7 mouse cellular contexts compared by ENCODE assay signal in the genomic region with DNA sequence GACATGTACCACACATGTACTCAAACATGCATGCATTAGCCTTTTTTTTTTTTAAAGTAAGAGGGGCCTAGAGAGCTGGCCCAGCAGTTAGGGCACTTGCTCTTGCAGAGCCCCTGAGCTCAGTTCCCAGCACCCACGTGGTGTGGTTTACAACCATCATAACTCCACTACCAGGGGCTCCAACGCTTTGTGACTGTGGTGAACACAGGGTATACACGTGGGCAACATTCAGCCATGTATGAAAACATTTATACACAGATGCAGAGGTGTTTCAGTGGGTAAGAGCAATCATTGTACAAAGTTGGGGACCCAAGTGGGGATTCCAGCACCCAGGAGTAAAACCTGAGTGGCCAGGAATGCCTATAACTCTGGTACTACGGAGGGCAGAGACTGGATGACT. TPM values are rescaled to one million over a fixed set of nuclear protein-coding genes. Genes with fewer than 3 reads are reported as not detected.
DNase-seq lines count a peak whose midpoint lies in the region; ATAC-seq and TF ChIP-seq lines count a peak whose summit lies in the region.

No protein-coding gene starts in this region.

- no peaks in the 10 kb centered on the region for H3K27me3 ChIP-seq in liver, adult 2 months (ENCODE audit: control insufficient read depth, insufficient read depth, low read length)
- H3K27me3 ChIP-seq in embryonic facial prominence, embryonic 15.5 days = no peaks in the 10 kb centered on the region
- no peaks in the 10 kb centered on the region for H3K27me3 ChIP-seq in intestine, postnatal 0 days (replicated peaks; ENCODE audit: control insufficient read depth, insufficient read depth, low read length)
- no peaks in the 10 kb centered on the region for H3K27me3 ChIP-seq in neural tube, embryonic 15.5 days (replicated peaks)

- peak overlapping the region; percentile 98 for H3K27ac ChIP-seq in liver, adult 2 months (replicated peaks; ENCODE audit: insufficient read depth, low read depth, low read length)
- peak overlapping the region; percentile 92 for H3K27ac ChIP-seq in embryonic facial prominence, embryonic 15.5 days (replicated peaks)
- H3K27ac ChIP-seq in intestine, postnatal 0 days (ENCODE audit: low read depth, low read length) = 0 out of 2 replicates have a peak overlapping the region, but pooled peaks have one; percentile 89
- peak overlapping the region; percentile 87 for H3K27ac ChIP-seq in neural tube, embryonic 15.5 days (replicated peaks)

- H3K4me1 ChIP-seq in liver, adult 2 months (ENCODE audit: control insufficient read depth, insufficient read depth, low read length) = peaks cover 12% of the 10 kb centered on the region
- peaks cover 17% of the 10 kb centered on the region for H3K4me1 ChIP-seq in embryonic facial prominence, embryonic 15.5 days
- H3K4me1 ChIP-seq in intestine, postnatal 0 days (replicated peaks; ENCODE audit: control insufficient read depth, insufficient read depth, low read length) = peaks cover 18% of the 10 kb centered on the region
- H3K4me1 ChIP-seq in neural tube, embryonic 15.5 days = peaks cover 24% of the 10 kb centered on the region

- WGBS in liver, adult 2 months = 91% methylated on average over 4 of the region's 4 CpGs
- 91% methylated on average over 4 of the region's 4 CpGs for WGBS in embryonic facial prominence, embryonic 15.5 days
- 88% methylated on average over 4 of the region's 4 CpGs for WGBS in intestine, postnatal 0 days
- 90% methylated on average over 4 of the region's 4 CpGs for WGBS in neural tube, embryonic 15.5 days

- DNase-seq in liver, adult 2 months (ENCODE audit: extremely low read depth, low read depth, low spot score) = no peak
- DNase-seq in liver = no peak
- no peak for DNase-seq in gastrocnemius, postnatal 10 days
- DNase-seq in embryo, embryonic 11 days = no peak

- no peaks in the 10 kb centered on the region for H3K36me3 ChIP-seq in liver, adult 2 months (ENCODE audit: control insufficient read depth, insufficient read depth, low read length)
- no peaks in the 10 kb centered on the region for H3K36me3 ChIP-seq in embryonic facial prominence, embryonic 15.5 days
- H3K36me3 ChIP-seq in intestine, postnatal 0 days (ENCODE audit: control insufficient read depth, insufficient read depth) = no peaks in the 10 kb centered on the region
- no peaks in the 10 kb centered on the region for H3K36me3 ChIP-seq in neural tube, embryonic 15.5 days

- H3K4me3 ChIP-seq in liver, adult 2 months (ENCODE audit: insufficient read depth, low read depth, low read length) = no peak overlapping the region
- H3K4me3 ChIP-seq in embryonic facial prominence, embryonic 15.5 days (replicated peaks) = peak overlapping the region; percentile 41; the same call in 1 of the 2 replicates
- H3K4me3 ChIP-seq in intestine, postnatal 0 days (ENCODE audit: low read depth, low read length) = no peak overlapping the region
- H3K4me3 ChIP-seq in neural tube, embryonic 15.5 days (replicated peaks) = 0 out of 2 replicates have a peak overlapping the region, but pooled peaks have one; percentile 46

- no peak for ATAC-seq in embryonic facial prominence, embryonic 15.5 days (ENCODE audit: insufficient number of reproducible peaks, low FRiP score, low TSS enrichment, low read depth)
- no peak for ATAC-seq in intestine, postnatal 0 days
- ATAC-seq in neural tube, embryonic 15.5 days (ENCODE audit: low FRiP score) = no peak

- H3K9ac ChIP-seq in liver, adult 2 months (ENCODE audit: low read depth, low read length) = no peak overlapping the region
- H3K9ac ChIP-seq in embryonic facial prominence, embryonic 15.5 days = no peak overlapping the region
- no peak overlapping the region for H3K9ac ChIP-seq in intestine, postnatal 0 days (ENCODE audit: low read depth, low read length)
- 0 out of 2 replicates have a peak overlapping the region, but pooled peaks have one; percentile 20 for H3K9ac ChIP-seq in neural tube, embryonic 15.5 days (replicated peaks)

- no peak for TF ChIP-seq CTCF in liver, adult 2 months (IDR thresholded peaks at IDR 0.05; ENCODE audit: low read depth, low read length)
- no peak for TF ChIP-seq CTCF in intestine, postnatal 0 days (IDR thresholded peaks at IDR 0.05; ENCODE audit: low read depth)

- H3K79me2 ChIP-seq in liver, adult 2 months (ENCODE audit: control insufficient read depth, insufficient read depth, low read length) = no peaks in the 10 kb centered on the region

- peak overlapping the region; percentile 52; the same call in 1 of the 2 replicates for H3K4me2 ChIP-seq in embryonic facial prominence, embryonic 15.5 days (replicated peaks)
- H3K4me2 ChIP-seq in intestine, postnatal 0 days (replicated peaks; ENCODE audit: low read depth) = peak overlapping the region; percentile 63
- H3K4me2 ChIP-seq in neural tube, embryonic 15.5 days = peak overlapping the region; percentile 68; the same call in 1 of the 2 replicates

- TF ChIP-seq POLR2A in liver, adult 2 months (IDR thresholded peaks at IDR 0.05; ENCODE audit: extremely low read depth, insufficient read depth, low read length) = no peak

- H3K9me3 ChIP-seq in embryonic facial prominence, embryonic 15.5 days (replicated peaks) = no peaks in the 10 kb centered on the region
- no peaks in the 10 kb centered on the region for H3K9me3 ChIP-seq in intestine, postnatal 0 days (ENCODE audit: control insufficient read depth)
- no peaks in the 10 kb centered on the region for H3K9me3 ChIP-seq in neural tube, embryonic 15.5 days (replicated peaks)

RNA-seq across cellular contexts. Expression of gene Ssc4d, which starts 16.0 kb away (rescaled TPM):
- 4.0 and 4.8 TPM in 2 replicates for total RNA-seq in liver, adult 2 months (2014; rRNA removed)
- 5.8 and 6.5 TPM in 2 replicates for polyA plus RNA-seq in liver, adult 2 months (2012; rRNA removed)
- 2.8 and 3.4 TPM in 2 replicates for polyA plus RNA-seq in embryonic facial prominence, embryonic 15.5 days (2015; fragmentation: Nextera tagmentation; extraction: Ambion mirVana)
- polyA plus RNA-seq in intestine, postnatal 0 days (2015; fragmentation: Nextera tagmentation; extraction: Ambion mirVana) = 2.2 and 2.4 TPM in 2 replicates
- polyA plus RNA-seq in neural tube, embryonic 15.5 days (2015; fragmentation: Nextera tagmentation; extraction: Ambion mirVana) = 1.6 and 1.8 TPM in 2 replicates
- 1 to 10 TPM in 1 of 2 experiments, under 1 TPM in 1; 0.78 to 1.1 TPM for total RNA-seq in gastrocnemius, postnatal 10 days (2021)

RNA-seq across cellular contexts. Expression of gene Zp3, which starts 21.5 kb away (rescaled TPM):
- total RNA-seq in liver, adult 2 months (2014; rRNA removed) = not detected in 2 replicates
- not detected in 2 replicates for polyA plus RNA-seq in liver, adult 2 months (2012; rRNA removed)
- polyA plus RNA-seq in embryonic facial prominence, embryonic 15.5 days (2015; fragmentation: Nextera tagmentation; extraction: Ambion mirVana) = 0.40 and 0.83 TPM in 2 replicates
- polyA plus RNA-seq in intestine, postnatal 0 days (2015; fragmentation: Nextera tagmentation; extraction: Ambion mirVana) = not detected in 2 replicates
- polyA plus RNA-seq in neural tube, embryonic 15.5 days (2015; fragmentation: Nextera tagmentation; extraction: Ambion mirVana) = 0.14 and 0.27 TPM in 2 replicates
- total RNA-seq in gastrocnemius, postnatal 10 days (2021) = not detected

RNA-seq across cellular contexts. Expression of gene Ywhag, which starts 24.0 kb away (rescaled TPM):
- total RNA-seq in liver, adult 2 months (2014; rRNA removed) = 23.0 and 30.9 TPM in 2 replicates
- 42.4 and 50.4 TPM in 2 replicates for polyA plus RNA-seq in liver, adult 2 months (2012; rRNA removed)
- polyA plus RNA-seq in embryonic facial prominence, embryonic 15.5 days (2015; fragmentation: Nextera tagmentation; extraction: Ambion mirVana) = 149 and 156 TPM in 2 replicates
- polyA plus RNA-seq in intestine, postnatal 0 days (2015; fragmentation: Nextera tagmentation; extraction: Ambion mirVana) = 57.1 and 61.8 TPM in 2 replicates
- polyA plus RNA-seq in neural tube, embryonic 15.5 days (2015; fragmentation: Nextera tagmentation; extraction: Ambion mirVana) = 776 and 868 TPM in 2 replicates
- 100 to 1,000 TPM; 302 to 322 TPM for total RNA-seq in gastrocnemius, postnatal 10 days (2021)

RNA-seq across cellular contexts. Expression of gene Dtx2, which starts 36.2 kb away (rescaled TPM):
- total RNA-seq in liver, adult 2 months (2014; rRNA removed) = 1.0 and 1.9 TPM in 2 replicates
- 4.3 and 7.1 TPM in 2 replicates for polyA plus RNA-seq in liver, adult 2 months (2012; rRNA removed)
- polyA plus RNA-seq in embryonic facial prominence, embryonic 15.5 days (2015; fragmentation: Nextera tagmentation; extraction: Ambion mirVana) = 35.0 and 36.5 TPM in 2 replicates
- polyA plus RNA-seq in intestine, postnatal 0 days (2015; fragmentation: Nextera tagmentation; extraction: Ambion mirVana) = 10.5 TPM in 2 replicates
- 22.5 and 25.2 TPM in 2 replicates for polyA plus RNA-seq in neural tube, embryonic 15.5 days (2015; fragmentation: Nextera tagmentation; extraction: Ambion mirVana)
- 1 to 10 TPM; 7.7 to 9.2 TPM for total RNA-seq in gastrocnemius, postnatal 10 days (2021)

Comparison
In these comparisons a context has a peak if more than half of its experiments do, and no peak if none do; other contexts are left out.
1. H3K4me3 ChIP-seq: peak in embryonic facial prominence, embryonic 15.5 days (single experiment) and neural tube, embryonic 15.5 days (single experiment); none in liver, adult 2 months (single experiment) and intestine, postnatal 0 days (single experiment).
2. Peak in every context shown above with its lines, with median percentiles within 50 percentile points of each other: H3K27ac ChIP-seq and H3K4me2 ChIP-seq.